8 mouse cellular contexts compared by ENCODE assay signal in genomic region chr7:123367218-123368150, GRCm38 (mm10). TPM values are rescaled to one million over a fixed set of nuclear protein-coding genes. Genes with fewer than 3 reads are reported as not detected.
DNase-seq lines count a peak whose midpoint lies in the region; ATAC-seq lines count a peak whose summit lies in the region.

No protein-coding gene starts in this region.

- H3K9me3 ChIP-seq in heart, embryonic 15.5 days (replicated peaks) = no peaks in the 10 kb centered on the region
- no peaks in the 10 kb centered on the region for H3K9me3 ChIP-seq in heart, embryonic 10.5 days
- H3K9me3 ChIP-seq in embryonic facial prominence, embryonic 13.5 days = no peaks in the 10 kb centered on the region
- H3K9me3 ChIP-seq in liver, embryonic 11.5 days (ENCODE audit: control insufficient read depth, low read length) = no peaks in the 10 kb centered on the region

- no peak overlapping the region for H3K27ac ChIP-seq in heart, embryonic 15.5 days
- no peak overlapping the region for H3K27ac ChIP-seq in heart, embryonic 10.5 days
- H3K27ac ChIP-seq in embryonic facial prominence, embryonic 13.5 days = no peak overlapping the region; the same call in 1 of the 2 replicates
- no peak overlapping the region for H3K27ac ChIP-seq in liver, embryonic 11.5 days (ENCODE audit: low read depth, low read length)

- no peaks in the 10 kb centered on the region for H3K36me3 ChIP-seq in heart, embryonic 15.5 days
- no peaks in the 10 kb centered on the region for H3K36me3 ChIP-seq in heart, embryonic 10.5 days
- no peaks in the 10 kb centered on the region for H3K36me3 ChIP-seq in embryonic facial prominence, embryonic 13.5 days
- H3K36me3 ChIP-seq in liver, embryonic 11.5 days (ENCODE audit: control insufficient read depth, insufficient read depth, low read length) = no peaks in the 10 kb centered on the region

- no peak overlapping the region; the same call in 1 of the 2 replicates for H3K4me3 ChIP-seq in heart, embryonic 15.5 days
- no peak overlapping the region for H3K4me3 ChIP-seq in heart, embryonic 10.5 days
- H3K4me3 ChIP-seq in embryonic facial prominence, embryonic 13.5 days = peak overlapping the region; percentile 79; the same call in 1 of the 2 replicates
- 0 out of 2 replicates have a peak overlapping the region, but pooled peaks have one; percentile 79 for H3K4me3 ChIP-seq in liver, embryonic 11.5 days (ENCODE audit: low read depth, low read length)

- no peaks in the 10 kb centered on the region for H3K27me3 ChIP-seq in heart, embryonic 15.5 days
- H3K27me3 ChIP-seq in heart, embryonic 10.5 days (ENCODE audit: insufficient read depth, poor library complexity, severe bottlenecking) = no peaks in the 10 kb centered on the region
- H3K27me3 ChIP-seq in embryonic facial prominence, embryonic 13.5 days = no peaks in the 10 kb centered on the region
- no peaks in the 10 kb centered on the region for H3K27me3 ChIP-seq in liver, embryonic 11.5 days (replicated peaks; ENCODE audit: control insufficient read depth, insufficient read depth, low read length)

- peaks cover 44% of the 10 kb centered on the region for H3K4me1 ChIP-seq in heart, embryonic 15.5 days (replicated peaks)
- H3K4me1 ChIP-seq in heart, embryonic 10.5 days = peaks cover 45% of the 10 kb centered on the region
- H3K4me1 ChIP-seq in embryonic facial prominence, embryonic 13.5 days = peaks cover 31% of the 10 kb centered on the region
- H3K4me1 ChIP-seq in liver, embryonic 11.5 days (replicated peaks; ENCODE audit: control insufficient read depth, insufficient read depth, low read length) = peaks cover 57% of the 10 kb centered on the region

- peak overlapping the region; percentile 87; the same call in 1 of the 2 replicates for H3K4me2 ChIP-seq in heart, embryonic 15.5 days
- H3K4me2 ChIP-seq in embryonic facial prominence, embryonic 13.5 days = peak overlapping the region; percentile 77
- peak overlapping the region; percentile 95 for H3K4me2 ChIP-seq in liver, embryonic 11.5 days

- DNase-seq in heart, embryonic 10.5 days (ENCODE audit: low spot score) = no peak
- DNase-seq in 3T3-L1 (ENCODE audit: low read depth, low spot score) = peak; percentile 67
- DNase-seq in liver, embryonic 11.5 days (ENCODE audit: low spot score) = no peak
- DNase-seq in retina, embryonic 14.5 days (ENCODE audit: low spot score) = no peak
- DNase-seq in spleen, postnatal 10 days (ENCODE audit: low spot score in 2 of 2) = no peak
- DNase-seq in kidney, postnatal 14 days = no peak

- ATAC-seq in heart, embryonic 15.5 days (replicated peaks; ENCODE audit: insufficient number of reproducible peaks, insufficient read depth, low FRiP score, low read depth) = no peak
- ATAC-seq in embryonic facial prominence, embryonic 13.5 days (ENCODE audit: insufficient number of reproducible peaks, insufficient read depth, low FRiP score, low TSS enrichment, low read depth) = no peak
- ATAC-seq in liver, embryonic 11.5 days (replicated peaks; ENCODE audit: low FRiP score) = no peak

- no peak overlapping the region for H3K9ac ChIP-seq in heart, embryonic 15.5 days
- H3K9ac ChIP-seq in embryonic facial prominence, embryonic 13.5 days = peak overlapping the region; percentile 44
- no peak overlapping the region for H3K9ac ChIP-seq in liver, embryonic 11.5 days (ENCODE audit: low read depth, low read length)

- 68% methylated on average over 16 of the region's 16 CpGs for WGBS in heart, embryonic 15.5 days
- WGBS in heart, embryonic 10.5 days = 72% methylated on average over 16 of the region's 16 CpGs
- 64% methylated on average over 16 of the region's 16 CpGs for WGBS in embryonic facial prominence, embryonic 13.5 days
- WGBS in liver, embryonic 11.5 days = 73% methylated on average over 16 of the region's 16 CpGs

RNA-seq across cellular contexts. Expression of gene Lcmt1, which starts 2.1 kb away (rescaled TPM):
- polyA plus RNA-seq in heart, embryonic 15.5 days (2015; fragmentation: Nextera tagmentation; extraction: Ambion mirVana) = 35.2 and 38.1 TPM in 2 replicates
- polyA plus RNA-seq in heart, embryonic 10.5 days (2016; fragmentation: Nextera tagmentation; extraction: Ambion mirVana) = 42.7 and 50.2 TPM in 2 replicates
- 45.6 and 50.2 TPM in 2 replicates for polyA plus RNA-seq in embryonic facial prominence, embryonic 13.5 days (2015; fragmentation: Nextera tagmentation; extraction: Ambion mirVana)
- 49.7 and 54.4 TPM in 2 replicates for polyA plus RNA-seq in liver, embryonic 11.5 days (2014; fragmentation: Nextera tagmentation; extraction: Ambion mirVana)

RNA-seq across cellular contexts. Expression of gene Arhgap17, which starts 2.2 kb away (rescaled TPM):
- 11.6 and 16.2 TPM in 2 replicates for polyA plus RNA-seq in heart, embryonic 15.5 days (2015; fragmentation: Nextera tagmentation; extraction: Ambion mirVana)
- polyA plus RNA-seq in heart, embryonic 10.5 days (2016; fragmentation: Nextera tagmentation; extraction: Ambion mirVana) = 24.0 and 27.0 TPM in 2 replicates
- 19.9 and 21.4 TPM in 2 replicates for polyA plus RNA-seq in embryonic facial prominence, embryonic 13.5 days (2015; fragmentation: Nextera tagmentation; extraction: Ambion mirVana)
- 29.8 and 31.3 TPM in 2 replicates for polyA plus RNA-seq in liver, embryonic 11.5 days (2014; fragmentation: Nextera tagmentation; extraction: Ambion mirVana)

Comparison
In these comparisons a context has a peak if more than half of its experiments do, and no peak if none do; other contexts are left out.
1. H3K4me3 ChIP-seq: peak in embryonic facial prominence, embryonic 13.5 days (single experiment) and liver, embryonic 11.5 days (single experiment); none in heart, embryonic 15.5 days (single experiment) and heart, embryonic 10.5 days (single experiment).
2. Peak in every context shown above with its lines, with median percentiles within 50 percentile points of each other: H3K4me2 ChIP-seq.